Mouse (Mus musculus) yolk sac, embryonic 10.5 days (tissue): ENCODE measurements around the gene Zfp948.
"Not testable (repeated sequence)": the region's sequence is repeated elsewhere in the genome, so short reads cannot be mapped to it uniquely, and the experiment has no call there.

Source experiments
- DNase-seq: peaks from one replicate; pipeline ENCODE4 v3.0.0-alpha.2; 2017; ENCODE audit warnings: low spot score

Gene Zfp948

GRCm38 (mm10) chr17:21635758-21636157 lies 69.0 kb downstream of the Zfp948 start:
- DNase-seq = not testable (repeated sequence)
